Mouse (Mus musculus) ES-Bruce4 (cell line): Measurements from ENCODE around the gene Gm45808.

Experiments used
- CTCF ChIP-seq: IDR thresholded peaks from one replicate; pipeline ENCODE4 v1.8.1; 2011; ENCODE audit warnings: low read depth, low read length
- POLR2A ChIP-seq: IDR thresholded peaks from one replicate; pipeline ENCODE4 v1.8.1; 2011; ENCODE audit warnings: low read length; ENCODE audit not compliant: insufficient read depth

- TF ChIP-seq CTCF (no peak), POLR2A (no peak)
These were observed 49.1 kb upstream of the Gm45808 start for GRCm38 (mm10) chr7:45535676-45536075.
